Mouse (Mus musculus): ENCODE results near the gene Rsl1d1. TPM values are rescaled to one million over a fixed set of nuclear protein-coding genes. Genes with fewer than 3 reads are reported as not detected.
"Not testable (repeated sequence)": the region's sequence is repeated elsewhere in the genome, so short reads cannot be mapped to it uniquely, and the experiment has no call there.

Rsl1d1 gene
- total RNA-seq, 2 experiments from 2014 or later = 85.4 to 89.7 TPM

GRCm38 (mm10) chr16:11166431-11166830 is 36.7 kb downstream of the Rsl1d1 start:
- DNase-seq (ENCODE audit: low spot score in 2 of 2) = no peak

- no peak for DNase-seq (ENCODE audit: low spot score in 2 of 2)
Measured at GRCm38 (mm10) chr16:11164695-11165255, 38.4 kb downstream of the Rsl1d1 start.

GRCm38 (mm10) chr16:11157721-11158120 is 45.4 kb downstream of the Rsl1d1 start:
- not testable (repeated sequence) for DNase-seq (ENCODE audit: low spot score in 2 of 2)

GRCm38 (mm10) chr16:11154500-11154899 is 48.6 kb downstream of the Rsl1d1 start:
- DNase-seq (ENCODE audit: low spot score in 2 of 2) = no peak

GRCm38 (mm10) chr16:11143706-11144483 is 59.2 kb downstream of the Rsl1d1 start:
- peak; percentile 100 for DNase-seq (ENCODE audit: low spot score in 2 of 2)

Small RNA genes lying within 50 kb of the gene (microRNA-seq; reads per million reads assigned to microRNA genes)
- gene Gm23935 = 19.7 reads per million, percentile 30 among the genes with 10 or more reads in this experiment

Other genes with a start within 250 kb of the Rsl1d1 start
- 10 to 100 TPM; 30.7 to 31.1 TPM for gene Snn, start 142.4 kb downstream of the Rsl1d1 start, total RNA-seq (2021)
- 10 to 100 TPM; 62.0 to 67.0 TPM for gene Litaf, start 137.2 kb downstream of the Rsl1d1 start, total RNA-seq (2021)
- gene Txndc11, start 68.7 kb downstream of the Rsl1d1 start, total RNA-seq (2021) = 10 to 100 TPM; 44.4 to 50.0 TPM
- 100 to 1,000 TPM in 1 of 2 experiments, 10 to 100 TPM in 1; 94.4 to 117 TPM for gene Zc3h7a, start 26.9 kb downstream of the Rsl1d1 start, total RNA-seq (2021)
- 100 to 1,000 TPM; 102 to 117 TPM for gene Gspt1, start 51.0 kb upstream of the Rsl1d1 start, total RNA-seq (2021)
- gene Tnfrsf17, start 110.5 kb upstream of the Rsl1d1 start, total RNA-seq (2021) = not detected
- 10 to 100 TPM; 20.1 to 30.2 TPM for gene Snx29, start 119.6 kb upstream of the Rsl1d1 start, total RNA-seq (2021)

All from adrenal gland, postnatal 4 days (tissue).